Mouse (Mus musculus): ENCODE measurements around the gene Cd302.

The Cd302 gene

GRCm38 (mm10) chr2:60256751-60257150 is 27.5 kb downstream of the Cd302 start:
- DNase-seq (ENCODE audit: extremely low spot score, low read depth, low spot score), result no peak

GRCm38 (mm10) chr2:60253506-60253905 is 30.8 kb downstream of the Cd302 start:
- DNase-seq (ENCODE audit: extremely low spot score, low read depth, low spot score), result no peak

DNA sequence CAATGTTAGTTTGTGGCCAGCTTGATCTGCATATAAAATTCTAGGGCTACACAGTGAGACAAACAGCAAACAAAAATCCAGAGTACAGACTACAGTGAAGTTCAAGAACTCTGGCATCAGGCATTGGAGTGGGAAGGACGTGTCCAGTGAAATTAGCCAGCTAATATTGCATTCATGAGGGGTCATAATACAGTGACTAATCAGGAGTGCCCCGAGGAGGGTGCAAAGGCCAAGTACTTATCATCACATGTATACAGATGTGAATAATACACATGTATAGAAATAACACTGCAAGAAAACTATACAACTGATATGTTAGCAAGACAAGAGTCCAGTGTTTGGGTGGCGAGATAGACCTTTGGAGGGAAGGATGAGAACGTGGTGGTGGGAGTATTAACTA is 31.5 kb downstream of the Cd302 start:
- DNase-seq (ENCODE audit: extremely low spot score, low read depth, low spot score), result no peak

DNA sequence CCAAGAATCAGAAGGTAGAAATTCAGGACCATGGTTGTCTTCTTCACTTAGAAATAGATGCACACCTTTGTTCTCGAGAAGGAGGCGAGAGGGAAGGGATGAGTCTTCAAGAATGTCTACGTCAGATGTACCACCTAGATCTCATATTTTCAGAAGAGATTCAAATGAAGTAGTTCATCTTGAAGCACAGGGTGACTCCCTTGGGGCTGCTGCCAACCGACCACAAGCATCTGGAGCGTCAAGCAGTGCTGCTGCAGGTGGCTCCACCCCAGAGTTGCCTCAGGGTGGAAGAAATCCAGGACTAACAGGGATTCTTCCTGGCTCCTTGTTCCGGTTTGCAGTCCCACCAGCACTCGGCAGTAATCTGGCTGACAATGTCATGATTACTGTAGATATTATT is 49.8 kb downstream of the Cd302 start:
- DNase-seq (ENCODE audit: extremely low spot score, low read depth, low spot score), result no peak

DNA sequence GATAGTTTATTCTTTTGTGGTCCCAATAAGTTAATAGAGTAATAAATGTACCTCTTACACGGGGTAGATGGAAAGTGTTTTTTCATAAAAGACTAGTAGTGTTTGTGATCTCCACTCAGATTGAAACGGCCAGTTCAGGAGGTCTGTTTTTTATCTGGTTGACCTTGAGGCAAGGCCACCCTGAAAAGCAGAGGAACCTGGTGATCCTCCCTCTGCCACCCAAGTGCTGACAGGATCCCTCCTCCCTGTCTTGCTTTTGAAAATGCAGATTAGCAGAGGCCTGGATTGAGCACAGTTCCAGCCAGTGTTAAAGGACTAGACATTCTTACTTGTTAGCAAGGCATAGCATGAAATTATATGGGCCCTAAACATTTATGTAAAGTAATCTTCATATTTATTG is 51.1 kb downstream of the Cd302 start:
- no peak for DNase-seq (ENCODE audit: extremely low spot score, low read depth, low spot score)

DNA sequence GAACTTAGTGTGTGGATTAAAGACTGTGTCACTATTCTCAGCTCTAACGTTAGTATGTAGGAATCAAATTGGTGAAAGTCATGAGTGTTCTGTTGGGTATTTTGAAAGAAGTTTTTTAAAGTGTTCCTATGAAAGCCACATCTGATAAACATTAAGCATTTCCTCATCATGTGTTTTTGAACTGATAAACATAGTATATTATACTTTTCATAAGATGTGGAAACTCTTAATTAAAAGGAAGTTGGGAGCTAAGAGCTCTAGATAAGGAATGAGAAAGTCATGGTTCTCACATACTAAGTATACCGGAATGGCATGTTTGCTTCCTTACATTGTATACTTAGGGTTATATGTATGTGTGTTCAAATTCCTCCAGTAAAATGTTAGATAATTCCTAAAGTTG is 53.9 kb downstream of the Cd302 start:
- no peak for DNase-seq (ENCODE audit: extremely low spot score, low read depth, low spot score)

- DNase-seq (ENCODE audit: extremely low spot score, low read depth, low spot score), result no peak
These were observed 55.8 kb downstream of the Cd302 start for GRCm38 (mm10) chr2:60228470-60228869.

GRCm38 (mm10) chr2:60223489-60223888 is 60.8 kb downstream of the Cd302 start:
- DNase-seq (ENCODE audit: extremely low spot score, low read depth, low spot score), result no peak

- DNase-seq (ENCODE audit: extremely low spot score, low read depth, low spot score), result no peak
These were observed 62.3 kb downstream of the Cd302 start for GRCm38 (mm10) chr2:60221954-60222353.

GRCm38 (mm10) chr2:60221236-60221635 is 63.1 kb downstream of the Cd302 start:
- no peak for DNase-seq (ENCODE audit: extremely low spot score, low read depth, low spot score)

DNA sequence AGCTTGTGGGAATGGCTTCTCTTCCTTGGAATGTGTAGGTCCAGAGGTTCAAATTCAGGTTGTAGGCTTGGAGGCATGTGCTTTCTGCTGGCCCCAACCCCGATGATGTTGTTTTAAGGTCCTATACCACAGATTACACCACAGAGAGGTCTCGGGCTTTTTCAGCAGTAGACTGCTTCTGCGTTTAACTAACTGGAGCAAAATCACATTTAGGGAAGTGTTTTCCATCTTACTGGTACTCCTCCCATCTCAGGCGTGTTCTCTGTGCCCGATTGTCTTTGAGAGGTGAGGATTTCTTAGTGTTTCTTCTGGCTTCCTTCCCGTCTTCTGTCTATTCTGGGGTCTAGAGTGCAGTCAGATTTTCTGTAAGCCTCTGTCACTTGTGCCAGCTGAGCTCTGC is 66.7 kb downstream of the Cd302 start:
- no peak for DNase-seq (ENCODE audit: extremely low spot score, low read depth, low spot score)

- no peak for DNase-seq (ENCODE audit: extremely low spot score, low read depth, low spot score)
These were observed 67.6 kb downstream of the Cd302 start for GRCm38 (mm10) chr2:60216547-60217153.

GRCm38 (mm10) chr2:60214683-60215082 is 69.6 kb downstream of the Cd302 start:
- no peak for DNase-seq (ENCODE audit: extremely low spot score, low read depth, low spot score)

DNA sequence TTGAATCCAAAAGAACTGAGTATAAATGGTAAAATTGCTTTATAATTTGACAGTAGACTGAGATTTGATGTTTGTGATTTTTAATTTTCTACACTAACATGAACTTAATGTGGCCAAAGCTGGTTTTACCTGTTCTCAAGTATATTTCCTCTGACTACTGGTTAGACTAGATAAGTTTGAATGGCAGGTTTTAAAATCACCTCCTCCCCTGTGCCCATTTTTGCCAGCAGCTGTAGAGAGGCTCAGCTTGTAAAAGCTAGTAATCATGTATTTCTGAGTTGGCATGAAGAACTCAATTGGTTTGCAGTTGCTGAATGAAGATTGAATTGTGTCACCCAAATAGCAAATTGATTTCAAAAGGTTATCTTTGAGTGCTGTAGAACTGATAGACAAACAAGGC is 71.8 kb downstream of the Cd302 start:
- no peak for DNase-seq (ENCODE audit: extremely low spot score, low read depth, low spot score)

DNA sequence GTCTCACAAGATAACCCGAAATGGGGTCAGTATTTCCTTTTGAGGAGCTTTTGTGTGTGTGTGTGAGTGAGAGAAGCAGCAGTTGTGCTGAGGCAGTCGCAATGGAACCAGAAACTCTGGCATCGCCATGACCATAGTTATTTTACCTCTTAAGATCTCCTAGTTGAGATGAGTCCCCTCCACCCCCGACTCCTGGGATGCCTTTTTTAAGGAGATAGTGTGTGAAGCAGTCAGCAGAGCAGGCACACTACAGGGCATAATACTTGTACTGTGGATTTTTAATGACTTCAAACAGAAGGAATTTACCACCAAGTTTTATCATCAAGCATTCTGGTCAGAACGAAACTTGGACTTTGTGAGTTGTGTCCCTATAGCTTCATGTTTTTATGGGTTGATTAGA is 73.5 kb downstream of the Cd302 start:
- no peak for DNase-seq (ENCODE audit: extremely low spot score, low read depth, low spot score)

DNA sequence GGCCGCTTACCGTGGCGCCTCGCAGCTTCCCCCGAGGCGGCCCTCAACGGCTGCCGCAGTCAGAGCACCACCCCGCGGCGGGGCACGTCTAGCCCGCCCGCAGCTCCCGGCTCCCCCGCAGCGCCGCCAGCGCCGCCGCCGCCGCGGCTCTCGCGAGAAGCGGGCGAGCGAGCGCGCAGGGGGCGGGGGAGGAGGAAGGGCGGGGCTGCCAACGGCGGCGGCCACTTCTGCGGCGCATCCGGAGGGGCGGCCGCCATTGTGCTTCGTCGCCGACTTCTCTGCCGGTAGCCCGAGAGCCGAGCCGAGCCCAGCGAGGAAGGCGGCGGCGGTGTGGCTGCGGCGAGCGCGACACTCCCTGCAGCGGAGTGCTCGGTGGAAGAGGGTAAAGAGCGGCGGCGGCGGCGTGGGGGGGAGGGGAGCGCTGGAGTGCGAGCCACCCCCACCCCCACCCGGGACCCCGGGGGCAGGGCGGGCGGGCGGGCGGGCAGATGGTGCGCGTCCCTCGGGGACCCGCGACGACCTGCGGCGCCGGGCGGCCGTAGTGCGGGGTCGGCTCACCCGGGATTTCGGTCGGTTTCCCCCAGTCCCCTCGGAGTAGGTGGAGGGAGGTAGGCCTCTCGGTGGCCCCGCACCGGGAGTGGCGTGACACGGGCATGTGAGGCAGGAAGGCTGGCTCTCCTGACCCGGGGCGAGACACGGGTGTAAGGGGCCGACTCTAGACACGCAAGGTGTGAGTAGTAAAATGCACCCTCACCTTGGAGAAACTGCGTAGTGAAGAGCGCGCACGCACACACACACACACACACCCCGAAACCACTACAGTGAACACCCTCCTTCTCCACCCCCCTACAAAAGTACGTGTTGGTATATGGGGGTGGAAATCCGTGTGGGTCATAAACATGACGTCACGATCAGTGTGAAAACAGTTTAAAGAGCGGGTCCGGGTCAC is 74.3 kb downstream of the Cd302 start, which contains the start of the genes Baz2b and March7:
Gene Baz2b (minus strand): TSS at position 137 of the 949 bp plus-strand sequence.
Gene March7 (plus strand): TSS at position 185 of the 949 bp plus-strand sequence.
- DNase-seq (ENCODE audit: extremely low spot score, low read depth, low spot score), result no peak

DNA sequence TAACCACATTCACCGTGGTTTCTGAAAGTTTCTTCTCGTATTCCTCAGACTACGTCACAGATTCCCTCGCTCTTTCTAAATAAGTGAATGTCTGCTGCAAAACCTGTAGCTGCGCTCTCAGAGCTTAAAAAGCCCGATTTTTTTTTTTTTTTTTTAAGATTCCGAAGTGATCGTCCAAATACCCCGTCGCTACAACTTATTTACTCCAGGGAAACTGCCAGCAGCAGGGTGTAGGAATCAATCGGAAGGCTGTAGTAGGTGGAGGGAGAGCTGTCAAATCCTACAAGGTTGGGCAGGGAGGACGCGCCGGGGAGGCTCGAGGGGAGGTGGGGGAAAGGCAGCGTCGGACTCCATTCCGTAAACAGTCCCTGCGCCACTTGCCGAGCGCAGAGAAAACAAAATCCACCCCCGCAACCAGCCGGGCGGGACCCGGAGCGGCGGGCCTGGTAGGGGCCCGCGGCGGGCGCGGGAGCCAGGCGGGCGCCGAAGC is 75.1 kb downstream of the Cd302 start:
- DNase-seq (ENCODE audit: extremely low spot score, low read depth, low spot score), result no peak

DNA sequence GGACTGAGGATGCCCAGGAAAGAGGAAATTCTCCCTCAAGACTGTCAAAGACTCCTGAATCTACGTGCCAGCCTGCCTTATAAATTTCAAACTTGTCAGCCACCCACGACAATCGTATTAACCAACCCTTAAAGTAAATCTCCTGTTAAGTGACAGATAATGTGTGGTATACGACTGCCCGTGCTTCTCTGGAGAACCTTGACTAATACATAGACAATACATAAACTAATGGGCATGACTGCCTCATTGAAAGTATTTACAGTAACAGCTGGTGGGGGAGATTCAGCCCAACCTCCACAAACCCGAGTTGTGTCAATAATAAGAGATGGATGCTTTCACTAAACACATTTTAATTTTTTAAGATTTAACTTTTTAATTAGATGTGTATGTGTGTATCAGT is 78.5 kb downstream of the Cd302 start:
- no peak for DNase-seq (ENCODE audit: extremely low spot score, low read depth, low spot score)

- DNase-seq (ENCODE audit: extremely low spot score, low read depth, low spot score), result no peak
These were observed 80.1 kb downstream of the Cd302 start for GRCm38 (mm10) chr2:60204162-60204561.

- DNase-seq (ENCODE audit: extremely low spot score, low read depth, low spot score), result no peak
These were observed 80.6 kb downstream of the Cd302 start for GRCm38 (mm10) chr2:60203733-60204132.

DNA sequence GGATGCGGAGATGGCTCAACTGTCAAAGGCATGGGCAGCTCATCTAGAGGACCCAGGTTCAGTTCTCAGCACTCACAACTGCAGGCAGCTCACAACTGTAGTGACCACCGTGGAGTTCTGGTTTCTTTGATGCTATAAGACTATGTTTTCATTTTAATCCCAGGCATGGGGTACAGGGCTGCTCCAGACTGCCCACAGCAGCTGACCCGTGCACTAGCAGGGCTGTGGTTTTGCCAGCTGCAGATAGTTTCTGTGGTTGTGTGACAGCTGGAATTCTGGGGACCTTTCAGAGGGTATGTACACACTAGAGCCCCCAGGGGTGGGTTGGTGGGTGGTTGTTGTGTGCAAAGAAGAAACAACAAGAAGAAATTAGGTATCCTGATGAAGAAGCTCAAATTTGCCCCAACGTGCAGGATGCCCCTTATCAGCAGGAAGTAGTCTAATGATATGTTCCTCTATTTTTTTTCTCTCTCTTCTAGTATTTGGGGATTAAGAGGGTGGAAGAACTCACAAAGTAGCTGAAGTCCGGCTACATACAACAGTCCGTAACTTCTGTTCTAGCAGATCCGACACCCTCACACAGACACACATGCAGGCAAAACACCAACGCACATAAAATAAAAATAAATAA is 81.3 kb downstream of the Cd302 start:
- DNase-seq (ENCODE audit: extremely low spot score, low read depth, low spot score), result no peak
